Mouse (Mus musculus) retina, embryonic 14.5 days (tissue): Measurements from ENCODE around the gene Paxx.

ENCODE experiments used
- DNase-seq: peaks from one replicate; pipeline ENCODE4 v3.0.0-alpha.2; 2015; ENCODE audit warnings: low spot score

The Paxx gene

GRCm38 (mm10) chr2:25482969-25483368, 22.1 kb upstream of the Paxx start:
- DNase-seq = peak; percentile 74

- no peak for DNase-seq
These were observed 19.6 kb upstream of the Paxx start for GRCm38 (mm10) chr2:25480541-25480940.

- DNase-seq = no peak
These were observed 18.8 kb upstream of the Paxx start for GRCm38 (mm10) chr2:25479551-25480311.

- DNase-seq = no peak
These were observed 17.2 kb upstream of the Paxx start for GRCm38 (mm10) chr2:25477967-25478675.

- DNase-seq = no peak
These were observed 16.6 kb upstream of the Paxx start for GRCm38 (mm10) chr2:25477541-25477940.

GRCm38 (mm10) chr2:25472550-25472949, 11.7 kb upstream of the Paxx start:
- no peak for DNase-seq

GRCm38 (mm10) chr2:25469969-25470368, 9.1 kb upstream of the Paxx start, which contains the start of gene Ptgds:
Gene Ptgds, minus strand, starts transcription at chr2:25470046.
- no peak for DNase-seq

- DNase-seq = no peak
These were observed 8.3 kb upstream of the Paxx start for GRCm38 (mm10) chr2:25468962-25469915.

GRCm38 (mm10) chr2:25467606-25468303, 6.9 kb upstream of the Paxx start:
- no peak for DNase-seq

- peak; percentile 64 for DNase-seq
These were observed 5.1 kb upstream of the Paxx start for GRCm38 (mm10) chr2:25465816-25466635.

- no peak for DNase-seq
These were observed 4.4 kb upstream of the Paxx start for GRCm38 (mm10) chr2:25465256-25465655.

- no peak for DNase-seq
These were observed 2.7 kb upstream of the Paxx start for GRCm38 (mm10) chr2:25463630-25464029.

- no peak for DNase-seq
These were observed 513 bp upstream of the Paxx start for GRCm38 (mm10) chr2:25461407-25461806.

GRCm38 (mm10) chr2:25460135-25460534, 759 bp downstream of the Paxx start:
- DNase-seq = no peak

- no peak for DNase-seq
These were observed 2.0 kb downstream of the Paxx start for GRCm38 (mm10) chr2:25458911-25459310.

GRCm38 (mm10) chr2:25457022-25457896, 3.6 kb downstream of the Paxx start:
- DNase-seq = no peak

GRCm38 (mm10) chr2:25456205-25456953, 4.5 kb downstream of the Paxx start, which contains the start of gene Clic3:
Gene Clic3, plus strand, starts transcription at chr2:25456838.
- DNase-seq = no peak

GRCm38 (mm10) chr2:25452951-25453350, 7.9 kb downstream of the Paxx start:
- DNase-seq = no peak
